Mouse (Mus musculus) gastrocnemius, postnatal 14 days (tissue): ENCODE results near the gene Cnih2. TPM values are rescaled to one million over a fixed set of nuclear protein-coding genes. Genes with fewer than 3 reads are reported as not detected.

Experiments used
- DNase-seq: peaks from one replicate; pipeline ENCODE4 v3.0.0; 2021; ENCODE audit warnings: mixed read lengths
- intact Hi-C: fragments of 180-260 bp; cut with DNase I; formaldehyde crosslinking; loops from one replicate; pipeline ENCODE4 v1.15.1; 2025; ENCODE audit warnings: low total_unique reads
- total RNA-seq, 2 experiments: library from RNA; stranded (reverse); gene quantifications; 2 replicates each; pipeline ENCODE4 v1.2.3; 2021

Gene Cnih2
- total RNA-seq, 2 experiments from 2014 or later = 0.14 to 0.40 TPM

DNA sequence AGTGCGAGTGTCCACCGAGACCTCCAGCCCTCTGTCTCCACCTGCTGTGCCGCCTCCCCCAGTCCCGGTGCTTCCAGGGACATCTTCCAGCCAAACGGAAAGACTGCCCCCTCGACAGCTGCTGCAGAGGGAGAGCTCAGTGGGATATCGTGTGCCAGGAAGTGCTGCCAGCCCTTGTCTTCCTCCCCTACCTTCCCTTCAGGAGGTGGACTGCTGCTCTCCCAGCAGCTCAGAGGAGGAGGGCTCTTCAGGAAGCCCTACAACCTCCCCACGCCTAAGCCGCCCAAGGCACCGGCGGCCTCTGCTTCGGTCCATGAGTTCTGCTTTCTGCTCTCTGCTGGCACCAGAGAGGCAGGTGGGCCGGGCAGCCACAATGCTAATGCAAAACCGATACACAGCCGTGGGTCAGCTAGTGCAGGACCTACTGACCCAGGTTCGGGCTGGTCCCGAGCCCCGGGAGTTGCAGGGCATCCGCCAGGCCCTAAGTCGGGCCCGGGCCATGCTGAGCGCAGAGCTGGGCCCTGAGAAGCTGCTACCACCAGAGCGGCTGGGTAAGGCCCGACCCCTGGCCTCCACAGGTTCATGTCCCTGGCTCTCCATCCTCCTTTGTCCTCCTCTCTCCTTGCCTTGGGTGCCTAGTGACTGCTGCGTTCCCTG lies 46.0 kb downstream of the Cnih2 start:
- no peak for DNase-seq
- intact Hi-C loops = no loop called here

DNA sequence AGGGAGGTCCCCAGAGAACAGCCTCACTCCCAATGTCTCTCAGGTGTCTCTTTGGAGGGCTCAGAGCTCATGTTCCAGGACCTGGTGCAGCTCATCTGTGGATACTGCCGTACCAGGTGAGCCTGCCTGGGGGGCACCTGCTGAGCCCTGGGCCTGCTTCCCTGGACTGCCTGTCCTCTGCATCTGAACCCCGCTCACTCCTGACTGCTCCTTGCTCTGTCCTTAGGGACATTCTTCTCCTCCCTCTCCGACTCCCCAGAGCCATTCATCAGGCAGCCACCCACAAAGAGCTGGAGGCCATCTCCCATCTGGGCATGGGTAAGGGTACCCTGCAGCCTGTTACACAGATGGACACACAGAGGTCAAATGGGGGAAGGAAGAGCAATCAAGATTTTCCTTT lies 46.8 kb downstream of the Cnih2 start:
- DNase-seq = no peak
- intact Hi-C loops = no loop called here

DNA sequence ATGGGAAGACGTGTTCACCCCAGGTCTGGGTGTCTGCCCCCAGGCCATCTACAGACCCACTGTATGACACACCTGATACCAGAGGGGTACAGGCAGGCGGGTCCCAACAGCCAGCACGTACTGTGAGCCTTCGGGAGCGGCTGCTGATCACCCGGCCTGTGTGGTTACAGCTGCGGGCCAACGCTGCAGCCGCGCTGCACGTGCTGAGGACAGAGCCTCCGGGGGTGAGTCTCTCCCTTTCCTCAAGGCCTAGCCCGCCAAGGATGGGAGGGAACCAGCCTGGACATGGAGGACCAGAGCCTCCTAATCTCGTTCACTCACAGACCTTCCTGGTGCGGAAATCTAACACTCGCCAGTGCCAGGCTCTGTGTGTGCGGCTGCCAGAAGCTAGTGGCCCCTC lies 47.3 kb downstream of the Cnih2 start:
- intact Hi-C loops = no loop called here
- no peak for DNase-seq

- DNase-seq = no peak
- intact Hi-C loops = no loop called here
These were observed 48.0 kb downstream of the Cnih2 start, which contains the start of gene Rin1 for GRCm38 (mm10) chr19:5050047-5050905. TSS of gene Rin1 (plus strand) at chr19:5050481.

DNA sequence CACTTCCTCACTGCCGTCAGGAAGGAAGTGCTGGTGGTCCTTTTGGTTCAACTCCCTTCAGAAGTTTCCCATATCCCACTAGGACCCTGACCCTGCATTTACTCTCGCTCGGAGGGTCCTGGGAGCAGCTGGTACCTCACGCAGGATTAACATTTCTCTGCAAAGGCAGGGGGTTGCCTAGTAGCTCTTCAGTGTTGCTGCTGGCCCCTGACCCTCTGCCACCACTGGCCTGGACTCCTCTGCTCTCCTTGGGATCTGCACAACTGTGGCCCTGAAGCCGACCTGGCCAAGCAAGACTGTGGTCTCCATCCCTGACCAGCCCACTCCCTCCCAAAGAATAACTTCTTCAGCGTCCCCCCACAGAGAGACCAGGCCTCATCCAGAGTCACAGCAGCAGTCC lies 49.0 kb downstream of the Cnih2 start:
- no peak for DNase-seq
- intact Hi-C loops = no loop called here

DNA sequence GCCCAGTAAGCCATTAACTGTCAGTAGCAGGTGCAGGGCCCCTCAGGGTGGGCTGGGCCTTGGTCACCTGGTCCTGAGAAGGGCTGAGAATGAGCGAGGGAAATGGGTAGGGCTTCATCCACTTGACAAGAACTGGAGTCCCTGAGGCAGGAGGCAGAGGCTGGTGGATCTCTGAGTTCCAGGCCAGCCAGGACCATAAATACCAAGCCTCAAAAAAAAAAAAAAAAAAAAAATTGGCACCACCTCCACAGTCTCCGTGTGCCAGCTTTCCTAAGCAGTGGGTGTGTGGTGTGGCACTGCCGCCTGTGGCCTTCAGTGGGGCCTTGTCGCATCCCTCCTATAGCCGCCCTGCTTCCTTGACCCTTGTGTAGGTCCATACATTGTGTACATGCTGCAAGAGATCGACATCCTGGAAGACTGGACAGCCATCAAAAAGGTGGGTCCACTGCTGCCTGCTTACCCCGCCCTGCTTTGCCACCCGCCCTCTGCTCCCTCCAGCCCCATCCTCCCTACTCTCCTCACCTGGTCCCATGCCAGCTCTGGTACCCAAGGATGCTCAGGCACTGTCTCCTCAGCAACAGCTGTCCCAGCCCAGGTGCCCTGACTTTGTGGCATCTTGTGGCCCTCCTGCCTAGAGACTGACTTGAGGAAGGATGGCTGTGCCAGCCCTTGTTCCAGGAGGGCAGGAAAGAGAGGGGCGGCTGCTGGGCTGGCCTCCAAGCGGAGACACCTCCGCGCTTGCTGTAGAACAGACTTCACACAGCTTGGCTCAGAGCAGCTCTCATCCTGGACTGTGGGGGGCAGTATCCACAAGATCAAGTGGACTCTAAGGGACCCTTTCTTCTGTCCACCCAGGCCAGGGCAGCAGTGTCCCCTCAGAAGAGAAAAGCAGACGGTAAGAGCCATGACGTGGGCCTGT lies 49.9 kb downstream of the Cnih2 start:
- intact Hi-C loops = no loop called here
- no peak for DNase-seq

DNA sequence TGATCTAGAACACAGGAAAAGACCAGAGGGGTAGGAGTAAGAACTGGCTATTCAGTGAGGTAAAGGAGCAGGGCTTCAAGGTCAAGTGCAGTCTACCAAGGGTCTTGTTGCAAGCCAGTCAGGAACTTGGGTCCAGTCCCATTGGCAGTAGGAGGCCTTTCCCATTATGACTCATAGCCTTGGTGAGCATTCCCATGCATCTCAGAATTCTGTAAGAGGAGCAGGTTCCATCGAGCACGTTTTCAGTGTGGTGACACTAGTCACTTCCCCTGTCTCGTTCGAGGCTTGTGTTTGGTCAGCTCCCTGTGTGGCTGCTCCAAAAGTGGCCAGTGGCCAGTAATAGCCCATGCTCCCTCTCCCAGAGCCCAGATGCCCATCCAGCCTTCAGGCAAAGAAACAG lies 52.8 kb downstream of the Cnih2 start:
- DNase-seq = no peak
- intact Hi-C loops = no loop called here

Other genes starting within 250 kb of the Cnih2 start
- 10 to 100 TPM; 29.5 to 38.2 TPM for gene Ctsf, start 243.4 kb downstream of the Cnih2 start, total RNA-seq
- gene Actn3, start 220.6 kb downstream of the Cnih2 start, total RNA-seq = 1,000 to 10,000 TPM; 5,946 to 6,289 TPM
- gene Zdhhc24, start 219.9 kb downstream of the Cnih2 start, total RNA-seq = 1 to 10 TPM; 3.3 to 3.7 TPM
- 1 to 10 TPM; 3.0 to 3.1 TPM for gene Bbs1, start 191.9 kb downstream of the Cnih2 start, total RNA-seq
- gene Dpp3, start 170.2 kb downstream of the Cnih2 start, total RNA-seq = 10 to 100 TPM; 25.8 to 28.4 TPM
- gene Peli3, start 155.4 kb downstream of the Cnih2 start, total RNA-seq = under 1 TPM; 0.60 to 0.96 TPM
- gene Mrpl11, start 136.4 kb downstream of the Cnih2 start, total RNA-seq = 10 to 100 TPM; 51.5 to 52.3 TPM
- not detected for gene Npas4, start 108.2 kb downstream of the Cnih2 start, total RNA-seq
- 1 to 10 TPM; 4.9 to 6.5 TPM for gene Slc29a2, start 74.7 kb downstream of the Cnih2 start, total RNA-seq
- gene B4gat1, start 59.7 kb downstream of the Cnih2 start, total RNA-seq = 10 to 100 TPM; 20.4 to 23.7 TPM
- under 1 TPM; 0.43 to 0.89 TPM for gene AC124502.3, start 59.6 kb downstream of the Cnih2 start, total RNA-seq
- gene Brms1, start 57.2 kb downstream of the Cnih2 start, total RNA-seq = 10 to 100 TPM; 11.1 to 11.3 TPM
- gene Rin1, start 48.0 kb downstream of the Cnih2 start, total RNA-seq = 1 to 10 TPM in 1 of 2 experiments, under 1 TPM in 1; 0.55 to 1.1 TPM
- 10 to 100 TPM; 23.8 to 43.2 TPM for gene Cd248, start 30.4 kb downstream of the Cnih2 start, total RNA-seq
- under 1 TPM; 0.16 to 0.69 TPM for gene Tmem151a, start 13.0 kb downstream of the Cnih2 start, total RNA-seq
- 10 to 100 TPM; 43.8 to 47.3 TPM for gene Yif1a, start 10.0 kb downstream of the Cnih2 start, total RNA-seq
- gene Rab1b, start 8.6 kb upstream of the Cnih2 start, total RNA-seq = 100 to 1,000 TPM; 113 to 119 TPM
- 10 to 100 TPM; 32.1 to 34.3 TPM for gene Klc2, start 20.0 kb upstream of the Cnih2 start, total RNA-seq
- gene Pacs1, start 174.6 kb upstream of the Cnih2 start, total RNA-seq = 1 to 10 TPM; 6.7 to 7.7 TPM
- gene Sf3b2, start 196.9 kb upstream of the Cnih2 start, total RNA-seq = 10 to 100 TPM; 72.1 to 72.6 TPM
- gene Gal3st3, start 199.8 kb upstream of the Cnih2 start, total RNA-seq = under 1 TPM in 1 of 2 experiments, not detected in 1; 0.16 TPM
- gene Catsper1, start 237.2 kb upstream of the Cnih2 start, total RNA-seq = not detected